Comparison of ENCODE assay signal across 12 mouse cellular contexts in the genomic region with DNA sequence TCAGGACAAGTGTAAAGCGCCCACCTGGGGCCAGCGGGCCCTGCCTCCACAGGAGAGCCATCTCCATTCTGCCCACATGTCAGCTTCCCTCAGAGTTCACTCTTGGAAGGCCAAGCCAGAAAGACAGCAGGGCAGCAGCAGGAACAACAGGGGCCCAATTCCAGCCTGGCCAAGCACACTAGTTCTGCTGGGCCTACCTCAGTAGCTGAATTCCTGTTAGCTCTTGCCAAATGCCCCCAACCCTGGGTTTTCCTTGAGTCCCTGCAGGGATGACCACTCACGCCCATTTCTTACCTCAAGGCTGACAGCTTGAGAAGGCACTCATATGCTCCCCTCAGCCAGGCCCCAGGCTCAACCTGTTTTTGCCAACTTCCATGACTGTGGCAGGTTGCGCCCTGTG. TPM values are rescaled to one million over a fixed set of nuclear protein-coding genes. Genes with fewer than 3 reads are reported as not detected.
DNase-seq lines count a peak whose midpoint lies in the region; ATAC-seq and TF ChIP-seq lines count a peak whose summit lies in the region.
"Had no signal": no experiment of that assay in that cellular context is flagged by ENCODE, and none has a peak within 500 bp of the region (broad histone marks: within the 10 kb centered on the region; RNA-seq: fewer than 3 reads in every experiment).

No protein-coding gene starts in this region.

- no peak overlapping the region; the same call in 1 of the 2 replicates for H3K4me2 ChIP-seq in heart, embryonic 13.5 days
- no peak overlapping the region for H3K4me2 ChIP-seq in kidney, embryonic 15.5 days
- H3K4me2 ChIP-seq in midbrain, postnatal 0 days (ENCODE audit: low read depth, low read length, poor library complexity, severe bottlenecking): no peak overlapping the region
- H3K4me2 ChIP-seq in midbrain, embryonic 11.5 days: no peak overlapping the region

- no peak for ATAC-seq in heart, embryonic 13.5 days (ENCODE audit: extremely low read depth, insufficient number of reproducible peaks, low FRiP score, low TSS enrichment)
- ATAC-seq in kidney, embryonic 15.5 days (replicated peaks; ENCODE audit: low FRiP score): no peak
- no peak for ATAC-seq in midbrain, postnatal 0 days (ENCODE audit: low FRiP score)
- ATAC-seq in midbrain, embryonic 11.5 days (ENCODE audit: low FRiP score): no peak
- ATAC-seq: liver, postnatal 0 days had no signal

- H3K9ac ChIP-seq in heart, embryonic 13.5 days: peak overlapping the region; percentile 75
- H3K9ac ChIP-seq in kidney, embryonic 15.5 days: no peak overlapping the region
- H3K9ac ChIP-seq in midbrain, postnatal 0 days (replicated peaks; ENCODE audit: low read length, poor library complexity, severe bottlenecking): no peak overlapping the region
- no peak overlapping the region for H3K9ac ChIP-seq in midbrain, embryonic 11.5 days (ENCODE audit: low read length)
- H3K9ac ChIP-seq: liver, postnatal 0 days had no signal

- 89% methylated on average over 4 of the region's 4 CpGs for WGBS in heart, embryonic 13.5 days
- 94% methylated on average over 4 of the region's 4 CpGs for WGBS in kidney, embryonic 15.5 days
- 91% methylated on average over 4 of the region's 4 CpGs for WGBS in midbrain, postnatal 0 days
- 85% methylated on average over 4 of the region's 4 CpGs for WGBS in midbrain, embryonic 11.5 days

- no peak overlapping the region for H3K4me3 ChIP-seq in heart, embryonic 13.5 days
- no peak overlapping the region for H3K4me3 ChIP-seq in kidney, embryonic 15.5 days (replicated peaks)
- no peak overlapping the region for H3K4me3 ChIP-seq in midbrain, postnatal 0 days (ENCODE audit: low read depth, low read length)
- H3K4me3 ChIP-seq in midbrain, embryonic 11.5 days (ENCODE audit: low read depth, low read length): no peak overlapping the region

- peak; percentile 48 to 76 for DNase-seq in cerebellum, postnatal 14 days
- no peak for DNase-seq in cerebellum, adult 18-20 months
- DNase-seq in heart, postnatal 14 days: no peak
- no peak for DNase-seq in kidney, postnatal 25 days
- peak; percentile 47 for DNase-seq in midbrain, postnatal 0 days (ENCODE audit: low spot score)
- no peak for DNase-seq in midbrain, embryonic 11.5 days (ENCODE audit: low spot score, missing footprints)
- DNase-seq: cerebellum, adult 11-12 months; liver, postnatal 0 days; right cerebral cortex, postnatal 14 days had no signal

- intact Hi-C loops in heart, postnatal 14 days (cut with DNase I): loop anchor here (2.0 kb wide), 1 partner anchor 19 kb away; no protein-coding TSS in a partner anchor

- no peak for TF ChIP-seq CTCF in midbrain, postnatal 0 days (IDR thresholded peaks at IDR 0.05)

- peak overlapping the region; percentile 97 for H3K27ac ChIP-seq in heart, embryonic 13.5 days (replicated peaks)
- peak overlapping the region; percentile 75 for H3K27ac ChIP-seq in kidney, embryonic 15.5 days
- H3K27ac ChIP-seq in midbrain, postnatal 0 days (ENCODE audit: low read depth, low read length): no peak overlapping the region; the same call in 1 of the 2 replicates
- H3K27ac ChIP-seq in midbrain, embryonic 11.5 days (ENCODE audit: low read depth, low read length): no peak overlapping the region

- H3K27me3 ChIP-seq in heart, embryonic 13.5 days (replicated peaks): no peaks in the 10 kb centered on the region
- H3K27me3 ChIP-seq in kidney, embryonic 15.5 days: no peaks in the 10 kb centered on the region
- no peaks in the 10 kb centered on the region for H3K27me3 ChIP-seq in midbrain, postnatal 0 days (ENCODE audit: insufficient read depth, low read length)
- H3K27me3 ChIP-seq in midbrain, embryonic 11.5 days (ENCODE audit: control insufficient read depth, insufficient read depth, low read length): no peaks in the 10 kb centered on the region
- H3K27me3 ChIP-seq: Patski had no signal

- H3K36me3 ChIP-seq in heart, embryonic 13.5 days: no peaks in the 10 kb centered on the region
- H3K36me3 ChIP-seq in kidney, embryonic 15.5 days: no peaks in the 10 kb centered on the region
- no peaks in the 10 kb centered on the region for H3K36me3 ChIP-seq in midbrain, postnatal 0 days (ENCODE audit: insufficient read depth, low read length)
- H3K36me3 ChIP-seq in midbrain, embryonic 11.5 days (ENCODE audit: control insufficient read depth, insufficient read depth, low read length): no peaks in the 10 kb centered on the region

- H3K4me1 ChIP-seq in heart, embryonic 13.5 days: peaks cover 97% of the 10 kb centered on the region
- H3K4me1 ChIP-seq in kidney, embryonic 15.5 days: peaks cover 87% of the 10 kb centered on the region
- peaks cover 16% of the 10 kb centered on the region; the same call in 1 of the 2 replicates for H3K4me1 ChIP-seq in midbrain, postnatal 0 days (ENCODE audit: insufficient read depth, low read length)
- peaks cover 16% of the 10 kb centered on the region for H3K4me1 ChIP-seq in midbrain, embryonic 11.5 days (ENCODE audit: control insufficient read depth, insufficient read depth, low read length)

- no peaks in the 10 kb centered on the region for H3K9me3 ChIP-seq in heart, embryonic 13.5 days
- H3K9me3 ChIP-seq in kidney, embryonic 15.5 days (replicated peaks): no peaks in the 10 kb centered on the region
- H3K9me3 ChIP-seq in midbrain, postnatal 0 days (ENCODE audit: low read length): no peaks in the 10 kb centered on the region
- H3K9me3 ChIP-seq in midbrain, embryonic 11.5 days (ENCODE audit: control insufficient read depth, low read length): no peaks in the 10 kb centered on the region

RNA-seq across cellular contexts. Expression of a gene that starts 22.9 kb away (rescaled TPM):
- 8.6 and 8.8 TPM in 2 replicates for polyA plus RNA-seq in heart, embryonic 13.5 days (2015; fragmentation: Nextera tagmentation; extraction: Ambion mirVana)
- total RNA-seq in heart, postnatal 14 days (2021): 10 to 100 TPM; 29.7 to 46.1 TPM
- polyA plus RNA-seq in kidney, embryonic 15.5 days (2015; fragmentation: Nextera tagmentation; extraction: Ambion mirVana): 3.8 and 4.9 TPM in 2 replicates
- 18.1 and 21.9 TPM in 2 replicates for total RNA-seq in midbrain, postnatal 0 days (2014; rRNA removed)
- 5.2 and 5.8 TPM in 2 replicates for polyA plus RNA-seq in midbrain, postnatal 0 days (2015; fragmentation: Nextera tagmentation; extraction: Ambion mirVana)
- polyA plus RNA-seq in midbrain, embryonic 11.5 days (2014; fragmentation: Nextera tagmentation; extraction: Ambion mirVana): 2.7 and 2.8 TPM in 2 replicates

Comparison
In these comparisons a context has a peak if more than half of its experiments do, and no peak if none do; other contexts are left out.
1. DNase-seq: peak in cerebellum, postnatal 14 days (2 of 2) and midbrain, postnatal 0 days (single experiment); none in cerebellum, adult 18-20 months (0 of 2), heart, postnatal 14 days (0 of 2), kidney, postnatal 25 days (0 of 2) and midbrain, embryonic 11.5 days (single experiment).
2. H3K27ac ChIP-seq: peak in heart, embryonic 13.5 days (single experiment) and kidney, embryonic 15.5 days (single experiment); none in midbrain, postnatal 0 days (single experiment) and midbrain, embryonic 11.5 days (single experiment).